Mouse (Mus musculus) megakaryocyte, embryonic 14.5 days (primary cell): ENCODE data around the gene Klrc2.

Source experiments
- FLI1 ChIP-seq: IDR thresholded peaks from 2 replicates; pipeline ENCODE4 v1.6.1; 2012; ENCODE audit warnings: low read length, inconsistent platforms, mixed read lengths
- GATA1 ChIP-seq: IDR thresholded peaks from 3 replicates; pipeline ENCODE4 v1.6.1; 2012; ENCODE audit warnings: mixed read lengths, low read length, inconsistent platforms, borderline replicate concordance

GRCm38 (mm10) chr6:129623735-129624134 lies 36.8 kb downstream of the Klrc2 start, which contains the start of gene Klrk1:
- TF ChIP-seq GATA1 (no peak), FLI1 (no peak)
